Mouse (Mus musculus) T-helper 2 cell (primary cell): ENCODE data around the gene Plekha8.

Experiments used
- in situ Hi-C: fragments of 300-600 bp; cut with MboI, MseI; formaldehyde crosslinking; loops from one replicate; pipeline ENCODE4 v1.15.1; 2025; ENCODE audit warnings: high pct_unique_total_duplicates

Plekha8 gene

DNA sequence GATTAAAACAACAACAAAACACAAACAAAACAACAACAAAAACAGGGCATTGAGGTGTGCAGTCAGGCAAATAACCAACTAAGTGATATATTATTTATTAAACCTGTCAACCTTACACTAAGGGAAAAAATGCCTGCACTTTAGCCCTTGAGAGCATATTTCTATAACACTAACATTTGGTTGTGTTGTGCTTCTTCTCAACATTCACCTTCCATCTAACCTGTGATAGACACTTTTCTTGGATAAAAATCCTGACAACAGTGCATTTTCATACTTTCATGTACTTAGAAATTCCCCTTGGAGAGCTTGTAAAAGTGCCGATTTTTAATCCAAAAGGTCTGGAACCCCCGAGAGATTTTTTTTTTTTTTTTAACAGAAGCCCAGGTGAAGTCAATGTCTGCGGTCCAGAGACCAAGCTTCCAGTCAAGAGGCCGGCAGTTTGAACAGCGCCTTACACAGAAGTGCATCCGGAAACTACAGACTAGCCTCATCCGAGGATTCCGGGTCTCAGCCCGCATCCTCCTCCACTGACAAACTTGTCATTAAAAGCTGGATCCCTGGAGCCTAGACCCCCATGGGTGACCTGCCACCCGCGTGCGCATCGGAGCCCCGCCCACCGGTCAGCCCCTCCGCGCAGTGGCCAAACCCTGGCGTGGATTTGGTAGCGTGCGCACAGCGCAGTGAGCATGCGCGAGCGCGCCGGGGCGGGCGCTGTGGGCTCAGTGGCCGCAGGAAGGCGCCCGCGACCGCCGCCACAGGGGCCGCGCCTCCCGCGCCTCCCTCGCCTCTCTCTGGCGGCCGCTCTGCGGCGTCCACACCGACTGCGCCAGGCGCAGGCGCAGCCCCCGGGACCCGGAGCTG lies at the start of gene Plekha8:
TSS of gene Plekha8 (plus strand) at position 643 of the 861 bp plus-strand sequence.
- in situ Hi-C loops: no loop called here

GRCm38 (mm10) chr6:54548314-54549019 lies 46.4 kb upstream of the Plekha8 start:
- in situ Hi-C loops: no loop called here

GRCm38 (mm10) chr6:54549311-54549710 lies 45.6 kb upstream of the Plekha8 start:
- in situ Hi-C loops: no loop called here

GRCm38 (mm10) chr6:54550801-54551323 lies 44.0 kb upstream of the Plekha8 start:
- in situ Hi-C loops: no loop called here

DNA sequence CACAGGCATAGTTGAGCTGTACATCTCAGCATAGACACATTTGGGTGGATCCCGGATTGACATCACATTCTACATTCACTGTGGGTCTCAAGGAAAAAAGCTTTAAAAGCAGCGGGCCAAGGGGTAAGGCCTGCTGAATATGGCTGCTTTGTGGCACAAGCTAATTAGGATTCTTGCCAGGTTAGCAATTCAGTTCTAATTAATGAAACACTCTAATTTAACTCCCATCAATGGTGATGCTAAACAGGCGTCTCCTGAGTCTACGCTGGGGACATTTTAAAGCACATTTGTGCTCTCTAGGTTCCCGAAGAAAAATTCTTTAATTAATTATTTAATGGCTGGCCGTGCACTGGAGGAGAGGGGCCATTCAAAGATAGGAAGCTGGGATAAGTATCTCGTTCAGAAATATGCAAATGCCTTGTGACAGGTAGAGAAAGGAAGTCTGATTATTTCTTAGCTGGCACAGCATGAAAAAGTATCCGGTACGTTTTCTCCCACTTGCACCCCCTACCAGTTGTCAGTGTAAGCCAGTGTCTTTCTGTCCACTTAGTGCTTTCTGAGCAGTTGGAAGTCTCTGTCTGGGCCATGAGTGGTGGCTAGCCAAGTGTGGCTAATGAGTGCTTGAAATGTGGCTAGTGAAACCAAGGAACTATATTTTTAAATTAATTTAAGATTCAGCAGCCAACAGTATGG lies 42.0 kb upstream of the Plekha8 start:
- in situ Hi-C loops: no loop called here

- in situ Hi-C loops: no loop called here
Measured at GRCm38 (mm10) chr6:54553632-54554031, 41.3 kb upstream of the Plekha8 start.

- in situ Hi-C loops: no loop called here
Measured at GRCm38 (mm10) chr6:54554341-54555110, 40.4 kb upstream of the Plekha8 start.

- in situ Hi-C loops: no loop called here
Measured at GRCm38 (mm10) chr6:54555816-54556215, 39.1 kb upstream of the Plekha8 start.

GRCm38 (mm10) chr6:54557671-54558070 lies 37.2 kb upstream of the Plekha8 start:
- in situ Hi-C loops: no loop called here

DNA sequence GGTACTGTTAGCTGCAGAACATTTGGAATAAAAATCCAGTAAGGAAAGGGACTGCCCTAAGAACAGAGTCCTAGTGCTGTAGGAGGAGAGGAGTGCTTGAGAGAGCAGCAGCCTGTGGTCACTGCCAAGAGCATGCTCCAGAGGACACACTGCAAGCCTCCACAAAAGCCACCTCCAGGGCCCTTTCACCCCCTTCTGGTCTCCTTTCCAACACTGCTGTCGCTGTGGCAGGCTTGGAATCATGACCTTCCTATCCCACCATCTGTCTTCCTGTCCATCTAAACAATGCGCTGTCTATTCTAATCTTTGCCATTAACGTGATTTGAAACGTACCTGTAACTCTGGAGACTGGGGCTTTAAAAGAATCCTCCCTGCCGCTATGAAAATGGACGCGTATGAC lies 36.4 kb upstream of the Plekha8 start:
- in situ Hi-C loops: no loop called here

- in situ Hi-C loops: no loop called here
Measured at GRCm38 (mm10) chr6:54562018-54562809, 32.7 kb upstream of the Plekha8 start.

- in situ Hi-C loops: no loop called here
Measured at GRCm38 (mm10) chr6:54563561-54563960, 31.4 kb upstream of the Plekha8 start.

DNA sequence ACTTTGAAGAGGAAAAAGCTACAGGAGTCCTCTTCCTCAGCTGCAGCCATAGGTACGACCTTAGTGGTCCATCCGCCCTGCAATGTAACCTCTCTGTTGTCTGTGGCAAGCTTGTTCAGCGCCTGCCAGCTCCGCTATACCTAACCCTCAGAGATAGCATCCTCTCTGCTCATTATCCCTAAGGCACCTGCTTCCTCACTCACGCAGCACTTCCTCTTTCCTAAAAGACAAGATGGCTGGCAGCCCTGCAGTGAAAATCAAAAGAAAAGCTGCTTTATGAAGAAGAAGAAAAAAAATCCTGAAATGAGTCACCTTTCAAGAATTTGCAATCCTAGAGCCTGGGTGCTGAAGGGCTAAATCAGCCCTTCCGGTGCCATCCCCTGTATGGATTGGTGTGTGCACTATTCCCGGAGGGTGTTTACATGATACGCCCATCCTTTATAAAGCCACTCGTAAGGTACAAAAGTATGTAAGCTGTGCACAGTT lies 30.4 kb upstream of the Plekha8 start:
- in situ Hi-C loops: no loop called here

- in situ Hi-C loops: no loop called here
Measured at GRCm38 (mm10) chr6:54565012-54565411, 29.9 kb upstream of the Plekha8 start.

DNA sequence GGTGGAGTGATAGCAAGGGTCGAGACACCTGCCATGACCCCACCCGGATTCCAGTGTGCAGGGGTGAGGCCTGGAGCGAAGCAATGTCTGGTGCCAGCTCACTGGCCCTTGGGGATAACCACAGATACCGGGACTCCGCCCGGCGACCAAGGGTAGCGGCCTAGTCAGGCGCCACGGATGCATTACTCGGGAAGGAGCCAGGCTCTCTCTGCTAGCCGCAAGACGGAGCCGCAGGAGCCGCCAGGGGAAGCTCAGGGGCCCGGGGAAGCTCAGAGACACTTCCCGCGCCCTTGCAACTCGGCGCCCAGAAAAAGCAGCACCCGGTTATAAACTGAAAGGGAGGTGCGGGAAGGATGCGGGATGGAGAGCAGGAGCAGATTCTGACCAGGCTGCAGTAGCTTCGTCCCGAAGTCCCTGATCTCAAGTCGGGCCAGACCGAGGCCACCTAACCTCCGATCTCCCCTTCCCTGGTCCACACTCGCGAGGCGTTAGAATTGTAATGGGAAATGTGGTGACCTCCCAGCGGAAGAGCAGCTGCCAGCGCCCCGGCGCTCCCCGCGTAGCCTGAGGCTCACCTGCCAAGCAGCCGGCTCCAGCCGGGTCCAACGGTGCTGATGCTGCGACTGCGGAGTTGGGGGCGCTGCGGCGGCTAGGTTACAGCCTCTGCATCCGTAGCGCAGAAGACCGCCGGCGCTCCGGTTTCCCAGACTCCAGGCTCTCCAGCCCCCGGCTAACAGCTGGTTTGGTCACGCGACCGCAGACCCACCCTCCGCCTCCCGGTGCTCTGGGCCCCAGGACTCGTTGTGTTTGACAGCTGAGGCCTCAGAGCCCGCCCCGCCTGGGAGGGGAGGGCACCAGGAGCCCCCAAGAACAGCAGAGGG lies 29.0 kb upstream of the Plekha8 start, which contains the start of gene Scrn1:
TSS of gene Scrn1 (minus strand) at position 825 of the 881 bp plus-strand sequence.
- in situ Hi-C loops: no loop called here

- in situ Hi-C loops: no loop called here
Measured at GRCm38 (mm10) chr6:54566546-54566919, 28.4 kb upstream of the Plekha8 start.

DNA sequence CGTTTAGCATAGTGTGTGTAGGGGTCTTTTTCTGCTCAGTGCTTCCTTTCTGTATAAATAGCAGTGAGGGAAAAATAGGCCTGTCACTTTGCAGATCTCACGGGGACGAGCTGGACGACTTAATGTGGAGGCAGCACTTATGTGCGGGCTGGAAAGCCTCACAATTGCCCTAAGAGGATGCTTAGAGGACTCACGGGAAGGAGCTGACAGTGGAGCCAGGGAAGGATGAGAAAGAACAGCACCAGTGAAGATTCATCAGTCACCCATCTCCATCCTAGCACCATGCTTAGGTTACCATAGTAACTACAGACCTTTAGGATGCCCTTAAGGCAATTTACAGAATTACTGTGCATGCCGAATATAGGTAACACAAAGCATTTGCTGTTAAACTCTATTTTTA lies 25.1 kb upstream of the Plekha8 start:
- in situ Hi-C loops: no loop called here

DNA sequence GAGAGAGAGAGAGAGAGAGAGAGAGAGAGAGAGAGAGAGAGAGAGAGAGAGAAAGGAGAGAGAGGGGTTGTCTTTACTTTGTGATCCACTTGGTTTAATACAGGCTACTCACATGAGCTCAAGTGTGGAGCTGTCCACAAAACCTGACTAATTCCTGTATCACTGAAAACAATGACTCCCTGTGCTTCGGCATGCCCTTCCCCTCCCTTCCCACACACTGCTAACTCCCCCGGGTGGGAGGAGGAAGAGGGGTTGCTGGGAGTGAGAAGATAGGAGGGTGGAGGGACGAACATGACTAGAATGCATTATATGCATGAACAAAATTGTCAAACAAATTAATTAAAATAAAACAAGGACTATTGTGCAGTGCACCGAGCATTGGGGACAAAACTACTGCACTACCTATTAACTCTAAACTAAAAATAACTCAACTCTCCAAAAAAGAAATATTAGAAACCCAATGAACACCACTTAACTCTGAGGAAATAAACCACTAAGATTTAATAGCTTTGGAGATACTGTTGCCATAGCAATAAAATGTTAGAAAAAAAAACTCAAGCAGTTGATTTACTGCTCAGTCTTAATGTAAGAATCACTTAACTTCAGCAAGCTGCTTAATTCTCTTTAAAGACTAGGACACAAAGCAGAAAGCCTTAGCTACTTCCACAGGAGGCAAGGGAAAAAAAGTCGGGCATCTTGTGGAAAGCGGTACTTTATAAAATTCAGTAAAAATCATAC lies 21.5 kb upstream of the Plekha8 start:
- in situ Hi-C loops: no loop called here

GRCm38 (mm10) chr6:54586175-54586574 lies 8.7 kb upstream of the Plekha8 start:
- in situ Hi-C loops: no loop called here
